Mouse (Mus musculus): ENCODE measurements around the gene Tceal7. TPM values are rescaled to one million over a fixed set of nuclear protein-coding genes. Genes with fewer than 3 reads are reported as not detected.

Tceal7 gene
- polyA plus RNA-seq, 1 experiment, result not detected

DNA sequence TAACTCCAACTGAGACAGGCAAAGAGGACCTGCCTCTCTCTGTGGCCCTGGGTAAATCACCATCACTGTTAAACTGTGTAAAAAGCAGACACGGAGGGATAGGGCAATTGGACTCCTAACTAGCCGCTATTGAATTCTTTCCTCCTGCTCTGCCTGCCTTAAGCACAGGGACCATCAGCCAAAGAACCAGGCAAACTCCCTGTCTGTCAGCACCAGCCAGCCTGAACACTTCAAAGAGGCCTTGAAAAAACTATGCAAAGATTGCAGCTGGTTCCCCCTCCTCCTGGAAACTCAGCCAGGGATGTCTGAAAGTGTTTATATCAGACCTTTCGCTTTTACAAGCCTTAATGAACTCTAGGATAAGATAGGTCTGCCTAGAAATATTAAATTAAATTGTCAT is 60.0 kb downstream of the Tceal7 start:
- no peak overlapping the region for H3K27ac ChIP-seq (ENCODE audit: control insufficient read depth, insufficient read depth, low read length)
- no peaks in the 10 kb centered on the region for H3K27me3 ChIP-seq (ENCODE audit: control insufficient read depth, insufficient read depth, low read length)
- H3K4me3 ChIP-seq (ENCODE audit: control insufficient read depth, insufficient read depth, low read length), result no peak overlapping the region
- no peak for DNase-seq
- WGBS, result 61% methylated on average over 3 of the region's 3 CpGs
- TF ChIP-seq POLR2A (IDR thresholded peaks at IDR 0.05; ENCODE audit: control insufficient read depth, extremely low read depth, insufficient read depth, low read length, poor library complexity) (no peak), CTCF (IDR thresholded peaks at IDR 0.05; ENCODE audit: borderline replicate concordance, control insufficient read depth, extremely low read depth, insufficient read depth, low read length, poor library complexity) (no peak)
- H3K36me3 ChIP-seq (ENCODE audit: control insufficient read depth, insufficient read depth, low read length), result no peaks in the 10 kb centered on the region
- 0 out of 2 replicates have a peak, but pooled peaks cover 2% of the 10 kb centered on the region for H3K4me1 ChIP-seq (replicated peaks; ENCODE audit: control insufficient read depth, insufficient read depth, low read length)

DNA sequence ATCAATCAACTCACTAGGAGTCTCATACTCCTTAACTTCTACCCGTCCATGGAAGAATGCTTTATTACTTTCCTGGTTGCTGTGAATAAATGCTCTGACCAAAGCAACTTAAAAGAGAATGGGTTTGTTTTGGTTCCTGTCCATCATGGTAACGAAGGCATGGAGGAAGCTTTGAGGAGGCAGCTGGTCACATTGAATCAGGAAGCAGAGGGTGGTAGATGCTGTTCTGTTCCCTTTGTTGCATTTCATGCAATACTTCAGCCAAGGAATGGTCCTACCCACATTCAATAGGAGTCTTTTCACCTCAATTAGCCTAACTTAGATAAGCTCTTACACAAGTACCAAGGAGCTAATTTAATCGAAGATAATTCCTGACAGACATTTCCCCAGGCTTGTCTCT is 60.8 kb downstream of the Tceal7 start:
- TF ChIP-seq POLR2A (IDR thresholded peaks at IDR 0.05; ENCODE audit: control insufficient read depth, extremely low read depth, insufficient read depth, low read length, poor library complexity) (no peak), CTCF (IDR thresholded peaks at IDR 0.05; ENCODE audit: borderline replicate concordance, control insufficient read depth, extremely low read depth, insufficient read depth, low read length, poor library complexity) (no peak)
- no peak overlapping the region for H3K4me3 ChIP-seq (ENCODE audit: control insufficient read depth, insufficient read depth, low read length)
- H3K36me3 ChIP-seq (ENCODE audit: control insufficient read depth, insufficient read depth, low read length), result no peaks in the 10 kb centered on the region
- no peak overlapping the region for H3K27ac ChIP-seq (ENCODE audit: control insufficient read depth, insufficient read depth, low read length)
- H3K4me1 ChIP-seq (replicated peaks; ENCODE audit: control insufficient read depth, insufficient read depth, low read length), result 0 out of 2 replicates have a peak, but pooled peaks cover 2% of the 10 kb centered on the region
- H3K27me3 ChIP-seq (ENCODE audit: control insufficient read depth, insufficient read depth, low read length), result no peaks in the 10 kb centered on the region
- WGBS, result 79% methylated on average over 3 of the region's 3 CpGs
- no peak for DNase-seq

Other genes starting within 250 kb of the Tceal7 start
- 4.8 and 6.2 TPM in 2 replicates for gene Arxes2, start 221.0 kb upstream of the Tceal7 start, polyA plus RNA-seq (2012; rRNA removed)
- 0.35 and 0.71 TPM in 2 replicates for gene Arxes1, start 181.4 kb upstream of the Tceal7 start, polyA plus RNA-seq (2012; rRNA removed)
- 0.64 and 1.1 TPM in 2 replicates for gene Bex2, start 146.5 kb upstream of the Tceal7 start, polyA plus RNA-seq (2012; rRNA removed)
- gene Nxf3, start 129.5 kb upstream of the Tceal7 start, polyA plus RNA-seq (2012; rRNA removed), result 0.03 TPM in 1 of 2 replicates, not detected in the other
- not detected in 2 replicates for gene Bex4, start 75.8 kb upstream of the Tceal7 start, polyA plus RNA-seq (2012; rRNA removed)
- 0.96 and 1.2 TPM in 2 replicates for gene Tceal8, start 42.4 kb upstream of the Tceal7 start, polyA plus RNA-seq (2012; rRNA removed)
- 0.12 TPM in 1 of 2 replicates, not detected in the other for gene Tceal5, start 10.9 kb upstream of the Tceal7 start, polyA plus RNA-seq (2012; rRNA removed)
- gene Bex1, start 734 bp downstream of the Tceal7 start, polyA plus RNA-seq (2012; rRNA removed), result 1.5 and 2.1 TPM in 2 replicates
- gene Tceal9, start 30.3 kb downstream of the Tceal7 start, polyA plus RNA-seq (2012; rRNA removed), result 4.6 and 7.7 TPM in 2 replicates
- gene Bex3, start 55.5 kb downstream of the Tceal7 start, polyA plus RNA-seq (2012; rRNA removed), result 46.3 and 55.0 TPM in 2 replicates

Data from thymus, adult 2 months (tissue).